Mouse (Mus musculus): ENCODE measurements around the gene Pccb. TPM values are rescaled to one million over a fixed set of nuclear protein-coding genes. Genes with fewer than 3 reads are reported as not detected.

Gene Pccb
- polyA plus RNA-seq, 1 experiment from 2014 or later: 28.7 TPM

GRCm38 (mm10) chr9:101002841-101003240 lies 31.9 kb downstream of the Pccb start:
- Histone ChIP-seq H3K27me3 (replicated peaks; ENCODE audit: control insufficient read depth, insufficient read depth, low read length) (no peaks in the 10 kb centered on the region), H3K4me1 (ENCODE audit: control insufficient read depth, insufficient read depth, low read depth, low read length) (no peaks in the 10 kb centered on the region), H3K36me3 (ENCODE audit: control insufficient read depth, insufficient read depth, low read length) (no peaks in the 10 kb centered on the region; the same call in 1 of the 2 replicates), H3K27ac (ENCODE audit: low read depth, low read length) (no peak overlapping the region), H3K9ac (ENCODE audit: low read depth, low read length) (no peak overlapping the region), H3K9me3 (ENCODE audit: control insufficient read depth, low read length) (peaks cover 5% of the 10 kb centered on the region; the same call in 1 of the 2 replicates), H3K4me3 (ENCODE audit: low read length) (no peak overlapping the region), H3K4me2 (ENCODE audit: low read length) (no peak overlapping the region)
- 94% methylated on average over 8 of the region's 8 CpGs for WGBS
- ATAC-seq: no peak

- Histone ChIP-seq H3K27me3 (replicated peaks; ENCODE audit: control insufficient read depth, insufficient read depth, low read length) (no peaks in the 10 kb centered on the region), H3K4me3 (ENCODE audit: low read length) (no peak overlapping the region), H3K36me3 (ENCODE audit: control insufficient read depth, insufficient read depth, low read length) (peaks cover 2% of the 10 kb centered on the region; the same call in 1 of the 2 replicates), H3K9me3 (ENCODE audit: control insufficient read depth, low read length) (peaks cover 5% of the 10 kb centered on the region; the same call in 1 of the 2 replicates), H3K9ac (ENCODE audit: low read depth, low read length) (no peak overlapping the region), H3K4me2 (ENCODE audit: low read length) (no peak overlapping the region), H3K4me1 (ENCODE audit: control insufficient read depth, insufficient read depth, low read depth, low read length) (no peaks in the 10 kb centered on the region), H3K27ac (ENCODE audit: low read depth, low read length) (no peak overlapping the region)
- 92% methylated on average over 4 of the region's 4 CpGs for WGBS
- ATAC-seq: no peak
Measured at GRCm38 (mm10) chr9:101002053-101002452, 32.6 kb downstream of the Pccb start.

- Histone ChIP-seq H3K27ac (ENCODE audit: low read depth, low read length) (no peak overlapping the region), H3K9ac (ENCODE audit: low read depth, low read length) (no peak overlapping the region), H3K27me3 (replicated peaks; ENCODE audit: control insufficient read depth, insufficient read depth, low read length) (no peaks in the 10 kb centered on the region), H3K4me1 (ENCODE audit: control insufficient read depth, insufficient read depth, low read depth, low read length) (no peaks in the 10 kb centered on the region), H3K36me3 (ENCODE audit: control insufficient read depth, insufficient read depth, low read length) (peaks cover 23% of the 10 kb centered on the region), H3K9me3 (ENCODE audit: control insufficient read depth, low read length) (no peaks in the 10 kb centered on the region; the same call in 1 of the 2 replicates), H3K4me3 (ENCODE audit: low read length) (no peak overlapping the region), H3K4me2 (ENCODE audit: low read length) (no peak overlapping the region)
- 97% methylated on average over 2 of the region's 2 CpGs for WGBS
- ATAC-seq: no peak
Measured at GRCm38 (mm10) chr9:100997138-100997537, 37.6 kb downstream of the Pccb start.

GRCm38 (mm10) chr9:100993937-100994336 lies 40.8 kb downstream of the Pccb start:
- Histone ChIP-seq H3K9ac (ENCODE audit: low read depth, low read length) (no peak overlapping the region), H3K36me3 (ENCODE audit: control insufficient read depth, insufficient read depth, low read length) (peaks cover 27% of the 10 kb centered on the region), H3K4me3 (ENCODE audit: low read length) (no peak overlapping the region), H3K9me3 (ENCODE audit: control insufficient read depth, low read length) (no peaks in the 10 kb centered on the region), H3K27me3 (replicated peaks; ENCODE audit: control insufficient read depth, insufficient read depth, low read length) (no peaks in the 10 kb centered on the region), H3K27ac (ENCODE audit: low read depth, low read length) (no peak overlapping the region), H3K4me1 (ENCODE audit: control insufficient read depth, insufficient read depth, low read depth, low read length) (no peaks in the 10 kb centered on the region), H3K4me2 (ENCODE audit: low read length) (no peak overlapping the region)
- no peak for ATAC-seq
- 90% methylated on average over 4 of the region's 4 CpGs for WGBS

GRCm38 (mm10) chr9:100992191-100992590 lies 42.5 kb downstream of the Pccb start:
- Histone ChIP-seq H3K4me3 (ENCODE audit: low read length) (no peak overlapping the region), H3K4me1 (ENCODE audit: control insufficient read depth, insufficient read depth, low read depth, low read length) (no peaks in the 10 kb centered on the region), H3K27me3 (replicated peaks; ENCODE audit: control insufficient read depth, insufficient read depth, low read length) (no peaks in the 10 kb centered on the region), H3K9ac (ENCODE audit: low read depth, low read length) (no peak overlapping the region), H3K4me2 (ENCODE audit: low read length) (no peak overlapping the region), H3K36me3 (ENCODE audit: control insufficient read depth, insufficient read depth, low read length) (peaks cover 25% of the 10 kb centered on the region), H3K27ac (ENCODE audit: low read depth, low read length) (no peak overlapping the region), H3K9me3 (ENCODE audit: control insufficient read depth, low read length) (no peaks in the 10 kb centered on the region)
- no peak for ATAC-seq
- 71% methylated on average over 2 of the region's 2 CpGs for WGBS

DNA sequence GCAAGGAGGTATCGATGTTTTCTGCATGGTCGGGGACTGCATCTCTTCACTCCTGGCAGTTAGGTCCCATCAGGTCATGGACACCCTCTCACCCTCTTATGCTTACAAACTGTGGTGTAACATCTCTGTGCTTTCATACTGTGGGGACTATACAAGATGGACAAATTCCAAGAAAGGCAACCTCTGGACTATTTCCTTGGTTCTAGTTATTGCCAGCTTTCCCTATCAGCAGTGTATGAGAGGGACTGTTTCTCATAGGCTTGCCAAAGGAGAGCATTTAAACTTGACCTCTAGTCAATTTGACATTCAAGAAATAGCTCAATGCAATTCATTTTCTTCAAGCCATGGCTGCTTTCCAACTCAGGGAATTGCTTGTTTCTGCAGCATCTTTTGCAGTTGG lies 43.4 kb downstream of the Pccb start:
- peaks cover 25% of the 10 kb centered on the region for H3K36me3 ChIP-seq (ENCODE audit: control insufficient read depth, insufficient read depth, low read length)
- no peak for ATAC-seq
- 98% methylated on average over 2 of the region's 2 CpGs for WGBS
- no peaks in the 10 kb centered on the region for H3K4me1 ChIP-seq (ENCODE audit: control insufficient read depth, insufficient read depth, low read depth, low read length)
- H3K27me3 ChIP-seq (replicated peaks; ENCODE audit: control insufficient read depth, insufficient read depth, low read length): no peaks in the 10 kb centered on the region
- no peak overlapping the region for H3K27ac ChIP-seq (ENCODE audit: low read depth, low read length)
- no peak overlapping the region for H3K9ac ChIP-seq (ENCODE audit: low read depth, low read length)
- no peak overlapping the region for H3K4me3 ChIP-seq (ENCODE audit: low read length)
- no peak overlapping the region for H3K4me2 ChIP-seq (ENCODE audit: low read length)
- no peaks in the 10 kb centered on the region for H3K9me3 ChIP-seq (ENCODE audit: control insufficient read depth, low read length)

DNA sequence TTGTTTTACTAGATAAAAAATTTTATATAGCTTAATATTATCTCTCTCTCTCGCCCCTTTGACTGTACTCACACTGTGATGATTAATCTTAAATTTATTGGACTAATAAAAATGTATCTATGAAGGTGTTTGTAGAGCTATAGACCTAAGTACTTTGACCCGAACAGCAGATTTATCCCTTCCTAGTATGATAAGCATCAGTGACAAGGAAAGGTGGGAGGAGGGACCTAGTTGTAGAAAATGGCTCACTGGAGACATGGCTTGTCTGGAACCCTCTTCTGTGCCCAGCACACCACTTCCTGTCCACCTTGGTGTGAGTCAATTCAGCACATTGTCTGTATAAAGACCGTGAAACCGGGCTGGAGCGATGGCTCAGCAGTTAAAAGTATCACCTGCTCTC lies 44.1 kb downstream of the Pccb start:
- H3K4me3 ChIP-seq (ENCODE audit: low read length): no peak overlapping the region
- 94% methylated on average over 5 of the region's 5 CpGs for WGBS
- H3K27me3 ChIP-seq (replicated peaks; ENCODE audit: control insufficient read depth, insufficient read depth, low read length): no peaks in the 10 kb centered on the region
- no peak for ATAC-seq
- H3K9me3 ChIP-seq (ENCODE audit: control insufficient read depth, low read length): no peaks in the 10 kb centered on the region
- no peak overlapping the region for H3K27ac ChIP-seq (ENCODE audit: low read depth, low read length)
- H3K4me1 ChIP-seq (ENCODE audit: control insufficient read depth, insufficient read depth, low read depth, low read length): no peaks in the 10 kb centered on the region
- peaks cover 25% of the 10 kb centered on the region for H3K36me3 ChIP-seq (ENCODE audit: control insufficient read depth, insufficient read depth, low read length)
- H3K4me2 ChIP-seq (ENCODE audit: low read length): no peak overlapping the region
- no peak overlapping the region for H3K9ac ChIP-seq (ENCODE audit: low read depth, low read length)

- H3K36me3 ChIP-seq (ENCODE audit: control insufficient read depth, insufficient read depth, low read length): peaks cover 19% of the 10 kb centered on the region
Measured at GRCm38 (mm10) chr9:100987850-100988249, 46.8 kb downstream of the Pccb start.

DNA sequence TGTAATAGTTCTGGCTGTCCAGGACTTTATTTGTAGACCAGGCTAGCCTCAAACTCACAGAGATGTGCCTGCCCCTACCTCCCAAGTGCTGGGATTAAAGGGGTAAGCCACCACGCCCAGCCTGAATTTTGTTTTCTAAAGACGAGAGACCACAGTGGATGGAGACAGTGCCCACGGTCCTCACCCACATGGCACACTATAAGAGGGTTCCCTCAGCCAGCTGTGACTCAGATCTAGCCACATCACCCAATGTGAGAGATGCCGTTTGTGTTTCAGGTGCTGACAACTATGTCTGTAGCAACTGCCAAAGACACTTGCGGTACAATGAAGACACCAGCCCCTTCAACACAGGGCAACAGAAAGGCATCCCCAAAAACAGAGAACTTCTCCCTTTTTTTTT lies 47.7 kb downstream of the Pccb start:
- no peak for ATAC-seq
- no peaks in the 10 kb centered on the region for H3K4me1 ChIP-seq (ENCODE audit: control insufficient read depth, insufficient read depth, low read depth, low read length)
- no peak overlapping the region for H3K4me2 ChIP-seq (ENCODE audit: low read length)
- no peaks in the 10 kb centered on the region for H3K27me3 ChIP-seq (replicated peaks; ENCODE audit: control insufficient read depth, insufficient read depth, low read length)
- H3K27ac ChIP-seq (ENCODE audit: low read depth, low read length): no peak overlapping the region
- H3K4me3 ChIP-seq (ENCODE audit: low read length): no peak overlapping the region
- H3K36me3 ChIP-seq (ENCODE audit: control insufficient read depth, insufficient read depth, low read length): peaks cover 19% of the 10 kb centered on the region
- H3K9ac ChIP-seq (ENCODE audit: low read depth, low read length): no peak overlapping the region
- 98% methylated on average over 5 of the region's 5 CpGs for WGBS
- H3K9me3 ChIP-seq (ENCODE audit: control insufficient read depth, low read length): no peaks in the 10 kb centered on the region

More at GRCm38 (mm10) chr9:100987850-100988249, 46.8 kb downstream of the Pccb start:
- Histone ChIP-seq H3K4me3 (ENCODE audit: low read length) (no peak overlapping the region), H3K9me3 (ENCODE audit: control insufficient read depth, low read length) (no peaks in the 10 kb centered on the region), H3K27me3 (replicated peaks; ENCODE audit: control insufficient read depth, insufficient read depth, low read length) (no peaks in the 10 kb centered on the region), H3K4me1 (ENCODE audit: control insufficient read depth, insufficient read depth, low read depth, low read length) (no peaks in the 10 kb centered on the region), H3K4me2 (ENCODE audit: low read length) (no peak overlapping the region), H3K9ac (ENCODE audit: low read depth, low read length) (no peak overlapping the region), H3K27ac (ENCODE audit: low read depth, low read length) (no peak overlapping the region)
- WGBS: 89% methylated on average over 3 of the region's 3 CpGs
- ATAC-seq: no peak

All from hindbrain, embryonic 16.5 days (tissue).